Mouse (Mus musculus) thymus, adult 2 months (tissue): ENCODE measurements around the gene Tut1. TPM values are rescaled to one million over a fixed set of nuclear protein-coding genes. Genes with fewer than 3 reads are reported as not detected.
"Not testable (repeated sequence)": the region's sequence is repeated elsewhere in the genome, so short reads cannot be mapped to it uniquely, and the experiment has no call there.

Experiments used
- DNase-seq: peaks from one replicate; pipeline ENCODE4 v3.0.0; 2021
- H3K27ac ChIP-seq: fragments of 200-500 bp; 2 replicates; pipeline ENCODE4 v1.5.1; 2012; ENCODE audit warnings: low read length, control low read depth; ENCODE audit not compliant: control insufficient read depth, insufficient read depth
- H3K27me3 ChIP-seq: fragments of 200-500 bp; 2 replicates; pipeline ENCODE4 v1.6.1; 2012; ENCODE audit warnings: mild to moderate bottlenecking, low read length, moderate library complexity, mixed read lengths; ENCODE audit not compliant: control insufficient read depth, insufficient read depth
- H3K36me3 ChIP-seq: fragments of 200-500 bp; 2 replicates; pipeline ENCODE4 v1.6.1; 2012; ENCODE audit warnings: mild to moderate bottlenecking, low read length, moderate library complexity; ENCODE audit not compliant: control insufficient read depth, insufficient read depth
- H3K4me1 ChIP-seq: fragments of 200-500 bp; replicated peaks from 2 replicates; pipeline ENCODE4 v1.6.1; 2012; ENCODE audit warnings: low read length; ENCODE audit not compliant: control insufficient read depth, insufficient read depth
- H3K4me3 ChIP-seq: fragments of 200-500 bp; 2 replicates; pipeline ENCODE4 v1.5.1; 2012; ENCODE audit warnings: mild to moderate bottlenecking, low read length, control low read depth, moderate library complexity; ENCODE audit not compliant: control insufficient read depth, insufficient read depth
- CTCF ChIP-seq: fragments of 200-500 bp; IDR thresholded peaks from 2 replicates; pipeline ENCODE4 v1.5.1; 2012; ENCODE audit warnings: mild to moderate bottlenecking, control low read depth, low read length, moderate library complexity, borderline replicate concordance; ENCODE audit not compliant: control insufficient read depth, poor library complexity, insufficient read depth; ENCODE audit errors: extremely low read depth
- POLR2A ChIP-seq: fragments of 200-500 bp; IDR thresholded peaks from 2 replicates; pipeline ENCODE4 v1.6.1; 2012; ENCODE audit warnings: mild to moderate bottlenecking, low read length, control low read depth, moderate library complexity; ENCODE audit not compliant: control insufficient read depth, poor library complexity, insufficient read depth; ENCODE audit errors: extremely low read depth
- WGBS: fragments of 180-500 bp; shearing (Covaris S2); methylation state at CpG from one replicate; pipeline ENCODE4 v1.1.7; 2018; 5-methylcytosine and 5-hydroxymethylcytosine counted together
- polyA plus RNA-seq: library from polyadenylated mRNA; depleted of rRNA; stranded (reverse); fragments of >200 nt; gene quantifications from 2 replicates; pipeline ENCODE4 v1.2.3, GENCODE M21; 2012; rRNA removed

Tut1 gene
- polyA plus RNA-seq, 1 experiment = 42.0 TPM

- TF ChIP-seq POLR2A (no peak), CTCF (no peak)
- no peak for DNase-seq
- Histone ChIP-seq H3K27ac (no peak overlapping the region), H3K4me3 (no peak overlapping the region), H3K36me3 (no peaks in the 10 kb centered on the region), H3K4me1 (peaks cover 24% of the 10 kb centered on the region), H3K27me3 (no peaks in the 10 kb centered on the region; the same call in 1 of the 2 replicates)
- 91% methylated on average over 10 of the region's 10 CpGs for WGBS
Measured at GRCm38 (mm10) chr19:8994813-8995607, 41.4 kb downstream of the Tut1 start.

GRCm38 (mm10) chr19:8996601-8997000 is 43.0 kb downstream of the Tut1 start:
- WGBS = 96% methylated on average over 6 of the region's 6 CpGs
- no peak overlapping the region; the same call in 1 of the 2 replicates for H3K27ac ChIP-seq
- no peaks in the 10 kb centered on the region for H3K36me3 ChIP-seq
- H3K4me3 ChIP-seq = no peak overlapping the region
- no peak for DNase-seq
- TF ChIP-seq POLR2A (no peak), CTCF (no peak)
- H3K4me1 ChIP-seq = peaks cover 24% of the 10 kb centered on the region
- H3K27me3 ChIP-seq = no peaks in the 10 kb centered on the region

GRCm38 (mm10) chr19:8997546-8997945 is 43.9 kb downstream of the Tut1 start:
- WGBS = 30% methylated on average over 4 of the region's 4 CpGs
- Histone ChIP-seq H3K27me3 (no peaks in the 10 kb centered on the region), H3K4me3 (no peak overlapping the region), H3K4me1 (peaks cover 24% of the 10 kb centered on the region), H3K36me3 (no peaks in the 10 kb centered on the region), H3K27ac (peak overlapping the region; percentile 81)
- TF ChIP-seq POLR2A = 0 out of 2 replicates have a peak, but pooled peaks have one; percentile 24
- no peak for TF ChIP-seq CTCF
- DNase-seq = peak; percentile 61

DNA sequence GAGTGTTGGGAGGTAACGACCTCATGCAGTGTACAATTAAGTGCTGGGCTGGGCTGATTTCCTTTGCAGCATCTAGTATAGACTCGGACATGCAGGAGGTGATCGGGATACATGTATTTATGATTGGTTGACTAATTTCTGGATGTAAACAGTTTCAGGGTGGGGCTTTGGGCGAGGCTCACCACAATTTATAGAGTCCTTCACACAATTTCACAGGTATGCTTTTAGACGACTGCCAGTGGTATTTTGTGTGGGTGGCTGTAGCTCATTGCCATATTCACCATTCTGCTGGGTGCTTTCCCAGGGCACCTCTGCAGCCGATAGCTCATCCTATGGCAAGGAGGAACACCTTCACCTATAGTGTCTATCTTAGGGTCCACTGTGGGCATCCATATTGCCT is 44.9 kb downstream of the Tut1 start:
- Histone ChIP-seq H3K27me3 (no peaks in the 10 kb centered on the region), H3K4me3 (no peak overlapping the region), H3K27ac (no peak overlapping the region), H3K36me3 (no peaks in the 10 kb centered on the region), H3K4me1 (peaks cover 18% of the 10 kb centered on the region)
- 89% methylated on average over 6 of the region's 6 CpGs for WGBS
- TF ChIP-seq CTCF = no peak
- TF ChIP-seq POLR2A = no peak
- DNase-seq = no peak

- 96% methylated on average over 4 of the region's 4 CpGs for WGBS
- H3K27me3 ChIP-seq = no peaks in the 10 kb centered on the region
Measured at GRCm38 (mm10) chr19:8999223-8999622, 45.6 kb downstream of the Tut1 start.

DNA sequence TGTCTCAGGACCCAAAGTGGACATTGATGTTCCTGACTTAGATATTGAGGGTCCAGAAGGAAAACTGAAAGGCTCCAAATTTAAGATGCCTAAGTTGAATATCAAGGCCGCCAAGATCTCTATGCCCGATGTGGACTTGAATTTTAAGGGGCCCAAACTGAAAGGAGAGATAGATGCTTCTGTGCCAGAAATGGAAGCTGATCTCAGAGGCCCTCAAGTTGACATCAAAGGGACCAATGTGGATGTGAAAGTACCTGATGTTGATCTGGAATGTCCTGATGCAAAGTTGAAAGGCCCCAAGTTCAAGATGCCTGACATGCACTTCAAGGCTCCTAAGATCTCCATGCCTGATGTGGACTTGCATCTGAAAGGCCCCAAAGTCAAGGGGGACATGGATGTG is 53.3 kb downstream of the Tut1 start:
- not testable (repeated sequence) for DNase-seq, H3K27ac ChIP-seq, H3K4me3 ChIP-seq, H3K36me3 ChIP-seq, H3K4me1 ChIP-seq, H3K27me3 ChIP-seq
- WGBS = 100% methylated on average over 2 of the region's 2 CpGs

More at GRCm38 (mm10) chr19:8999223-8999622, 45.6 kb downstream of the Tut1 start:
- peaks cover 18% of the 10 kb centered on the region for H3K4me1 ChIP-seq
- TF ChIP-seq CTCF = no peak
- TF ChIP-seq POLR2A = no peak
- H3K36me3 ChIP-seq = no peaks in the 10 kb centered on the region
- no peak overlapping the region for H3K4me3 ChIP-seq
- DNase-seq = no peak
- no peak overlapping the region for H3K27ac ChIP-seq

Other genes starting within 250 kb of the Tut1 start
- 154 and 165 TPM in 2 replicates for gene Slc3a2, start 230.5 kb upstream of the Tut1 start, polyA plus RNA-seq
- gene Wdr74, start 218.0 kb upstream of the Tut1 start, polyA plus RNA-seq = 49.2 and 54.7 TPM in 2 replicates
- gene 1700092M07Rik, start 213.1 kb upstream of the Tut1 start, polyA plus RNA-seq = not detected in 2 replicates
- 128 and 137 TPM in 2 replicates for gene Stx5a, start 212.4 kb upstream of the Tut1 start, polyA plus RNA-seq
- gene Nxf1, start 196.8 kb upstream of the Tut1 start, polyA plus RNA-seq = 170 and 191 TPM in 2 replicates
- 277 and 363 TPM in 2 replicates for gene Tmem223, start 182.9 kb upstream of the Tut1 start, polyA plus RNA-seq
- gene Tmem179b, start 179.4 kb upstream of the Tut1 start, polyA plus RNA-seq = 168 and 197 TPM in 2 replicates
- gene Taf6l, start 167.4 kb upstream of the Tut1 start, polyA plus RNA-seq = 24.9 and 28.7 TPM in 2 replicates
- gene Polr2g, start 155.3 kb upstream of the Tut1 start, polyA plus RNA-seq = 77.0 and 77.1 TPM in 2 replicates
- gene Zbtb3, start 151.3 kb upstream of the Tut1 start, polyA plus RNA-seq = 3.0 and 3.2 TPM in 2 replicates
- 36.1 and 37.5 TPM in 2 replicates for gene Ttc9c, start 134.5 kb upstream of the Tut1 start, polyA plus RNA-seq
- gene Hnrnpul2, start 133.8 kb upstream of the Tut1 start, polyA plus RNA-seq = 29.3 and 34.3 TPM in 2 replicates
- 1.5 and 1.6 TPM in 2 replicates for gene AC129217.1, start 124.1 kb upstream of the Tut1 start, polyA plus RNA-seq
- gene Bscl2, start 116.4 kb upstream of the Tut1 start, polyA plus RNA-seq = 136 and 153 TPM in 2 replicates
- gene Gng3, start 114.7 kb upstream of the Tut1 start, polyA plus RNA-seq = 0.15 TPM in 1 of 2 replicates, not detected in the other
- 1.2 and 1.3 TPM in 2 replicates for gene Lrrn4cl, start 103.1 kb upstream of the Tut1 start, polyA plus RNA-seq
- 108 and 119 TPM in 2 replicates for gene Ubxn1, start 82.4 kb upstream of the Tut1 start, polyA plus RNA-seq
- gene Uqcc3, start 72.9 kb upstream of the Tut1 start, polyA plus RNA-seq = 38.7 and 39.2 TPM in 2 replicates
- gene Lbhd1, start 70.1 kb upstream of the Tut1 start, polyA plus RNA-seq = 2.4 and 3.0 TPM in 2 replicates
- gene Gm49403, start 69.9 kb upstream of the Tut1 start, polyA plus RNA-seq = not detected in 2 replicates
- 15.3 and 19.1 TPM in 2 replicates for gene 1810009A15Rik, start 65.0 kb upstream of the Tut1 start, polyA plus RNA-seq
- gene Gm49416, start 64.9 kb upstream of the Tut1 start, polyA plus RNA-seq = not detected in 2 replicates
- gene Ints5, start 60.8 kb upstream of the Tut1 start, polyA plus RNA-seq = 51.9 and 56.0 TPM in 2 replicates
- 203 and 219 TPM in 2 replicates for gene Ganab, start 55.8 kb upstream of the Tut1 start, polyA plus RNA-seq
- 102 and 106 TPM in 2 replicates for gene B3gat3, start 33.5 kb upstream of the Tut1 start, polyA plus RNA-seq
- 11.9 and 13.5 TPM in 2 replicates for gene Rom1, start 24.5 kb upstream of the Tut1 start, polyA plus RNA-seq
- 72.3 and 73.1 TPM in 2 replicates for gene Eml3, start 24.3 kb upstream of the Tut1 start, polyA plus RNA-seq
- 79.6 and 92.0 TPM in 2 replicates for gene Mta2, start 12.0 kb upstream of the Tut1 start, polyA plus RNA-seq
- 251 and 292 TPM in 2 replicates for gene Eef1g, start 13.2 kb downstream of the Tut1 start, polyA plus RNA-seq
- 6.0 and 7.9 TPM in 2 replicates for gene Ahnak, start 35.4 kb downstream of the Tut1 start, polyA plus RNA-seq
- gene Scgb1a1, start 134.1 kb downstream of the Tut1 start, polyA plus RNA-seq = 65.9 and 174 TPM in 2 replicates
- gene Asrgl1, start 181.8 kb downstream of the Tut1 start, polyA plus RNA-seq = 5.9 and 8.8 TPM in 2 replicates